In the genomic region with DNA sequence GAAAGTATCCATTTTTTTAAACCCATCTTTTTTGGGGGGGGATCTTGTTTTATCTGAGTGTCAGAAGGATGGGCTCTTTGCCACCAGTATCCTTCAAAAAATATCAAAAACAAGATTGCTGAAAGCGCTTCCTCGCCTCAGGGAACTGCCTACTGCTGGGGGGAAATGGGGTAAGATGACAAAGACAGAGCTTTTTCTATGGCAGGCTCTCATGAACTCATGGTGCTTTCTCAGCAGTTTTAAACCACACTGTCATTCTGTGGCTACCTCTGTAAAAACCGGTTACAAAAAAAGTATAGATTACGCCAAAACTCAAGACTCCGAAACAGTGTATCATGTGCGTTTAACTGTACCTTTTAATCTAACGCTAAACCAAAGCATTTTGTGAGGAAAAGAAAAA, we compare ENCODE assay signal across 18 mouse cellular contexts.
"Had no signal": no experiment of that assay in that cellular context is flagged by ENCODE, and none has a peak within 500 bp of the region (broad histone marks: within the 10 kb centered on the region; RNA-seq: fewer than 3 reads in every experiment).

No protein-coding gene starts in this region.

- DNase-seq: lung, adult 18-20 months; lung, embryonic 14.5 days; lung, postnatal 10 days; lung, postnatal 4 days; retina, postnatal 1 day; right cerebral cortex, adult 18-20 months; right cerebral cortex, postnatal 25 days; right cerebral cortex, postnatal 4 days; spleen, adult 18-20 months; thymus, adult 18-20 months; thymus, postnatal 14 days; thymus, postnatal 36 days had no signal

- H3K36me3 ChIP-seq: midbrain, embryonic 10.5 days; midbrain, embryonic 13.5 days; midbrain, embryonic 15.5 days; neural tube, embryonic 13.5 days; neural tube, embryonic 15.5 days had no signal

- H3K27ac ChIP-seq: midbrain, embryonic 10.5 days; midbrain, embryonic 13.5 days; midbrain, embryonic 15.5 days; neural tube, embryonic 13.5 days; neural tube, embryonic 15.5 days had no signal

- H3K27me3 ChIP-seq: midbrain, embryonic 13.5 days; midbrain, embryonic 15.5 days; neural tube, embryonic 13.5 days; neural tube, embryonic 15.5 days had no signal

- H3K4me3 ChIP-seq: midbrain, embryonic 10.5 days; midbrain, embryonic 13.5 days; midbrain, embryonic 15.5 days; myocyte; neural tube, embryonic 13.5 days; neural tube, embryonic 15.5 days had no signal

- H3K9me3 ChIP-seq: midbrain, embryonic 10.5 days; midbrain, embryonic 13.5 days; midbrain, embryonic 15.5 days; neural tube, embryonic 13.5 days; neural tube, embryonic 15.5 days had no signal

- ATAC-seq: midbrain, embryonic 13.5 days; midbrain, embryonic 15.5 days had no signal

- H3K4me1 ChIP-seq: midbrain, embryonic 13.5 days; midbrain, embryonic 15.5 days; neural tube, embryonic 15.5 days had no signal

- H3K4me2 ChIP-seq: lung, embryonic 14.5 days; midbrain, embryonic 13.5 days; midbrain, embryonic 15.5 days; neural tube, embryonic 13.5 days; neural tube, embryonic 15.5 days had no signal

- H3K9ac ChIP-seq: lung, embryonic 14.5 days; midbrain, embryonic 13.5 days; midbrain, embryonic 15.5 days; neural tube, embryonic 13.5 days; neural tube, embryonic 15.5 days had no signal
